Mouse (Mus musculus) testis, adult 2 months (tissue): ENCODE results near the gene Pif1.

ENCODE experiments used
- CTCF ChIP-seq: fragments of 200-500 bp; IDR thresholded peaks from 2 replicates; pipeline ENCODE4 v1.5.1; 2012; ENCODE audit warnings: low read depth, mild to moderate bottlenecking, inconsistent platforms, low read length, moderate library complexity; ENCODE audit not compliant: control insufficient read depth, insufficient read depth, insufficient replicate concordance
- POLR2A ChIP-seq: fragments of 200-500 bp; IDR thresholded peaks from 2 replicates; pipeline ENCODE4 v1.6.1; 2012; ENCODE audit warnings: low read depth, mild to moderate bottlenecking, inconsistent platforms, low read length, moderate library complexity; ENCODE audit not compliant: control insufficient read depth

DNA sequence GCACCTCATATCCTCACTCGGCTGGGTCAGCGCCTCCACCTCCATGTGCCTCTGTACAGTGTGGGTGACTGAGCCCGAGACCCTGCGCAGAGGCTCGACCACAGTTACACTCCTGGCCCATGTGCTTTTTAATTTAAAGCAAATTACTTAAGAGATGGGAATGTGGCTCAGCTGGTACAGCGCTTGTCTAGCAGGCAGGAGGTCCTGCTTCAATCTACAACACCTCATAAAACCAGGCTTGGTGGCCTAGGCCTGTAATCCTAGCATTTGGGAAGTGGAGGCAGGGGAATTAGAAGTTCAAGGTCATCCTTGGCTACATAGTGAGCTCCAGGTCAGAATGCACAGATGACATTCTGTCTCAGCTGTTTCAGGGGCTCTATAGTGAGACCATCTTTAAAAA, 28.2 kb upstream of the Pif1 start:
- TF ChIP-seq CTCF (no peak), POLR2A (no peak)
